Mouse (Mus musculus) erythroblast, embryonic 14.5 days (primary cell): ENCODE measurements around the gene Hcn1.

ENCODE experiments used
- GATA1 ChIP-seq: IDR thresholded peaks from 2 replicates; pipeline ENCODE4 v1.6.1; 2012; ENCODE audit warnings: low read length, inconsistent platforms, mixed read lengths
- TAL1 ChIP-seq: IDR thresholded peaks from 3 replicates; pipeline ENCODE4 v1.6.1; 2012; ENCODE audit warnings: low read length, inconsistent platforms, mixed read lengths

- no peak for TF ChIP-seq GATA1
- no peak for TF ChIP-seq TAL1
Observed at GRCm38 (mm10) chr13:117724083-117724482, 122.0 kb downstream of the Hcn1 start.
